Mouse (Mus musculus) limb, embryonic 13.5 days (tissue): ENCODE results near the gene Bmpr1b. TPM values are rescaled to one million over a fixed set of nuclear protein-coding genes. Genes with fewer than 3 reads are reported as not detected.
A peak's percentile ranks its signal among the peaks of the same experiment; 100 is the strongest.

Experiments used
- ATAC-seq: fragments of 200-750 bp; cut with Nextera tagmentation; 2 replicates; pipeline ENCODE4 v1.8.0; 2017; ENCODE audit warnings: low read depth, moderate number of reproducible peaks, moderate TSS enrichment; ENCODE audit not compliant: low FRiP score
- H3K27ac ChIP-seq: fragments of 300-500 bp; sonication (generic); 2 replicates; pipeline ENCODE4 v1.5.1; 2015; ENCODE audit warnings: inconsistent platforms, mild to moderate bottlenecking, moderate library complexity
- H3K27me3 ChIP-seq: fragments of 300-500 bp; sonication (generic); 2 replicates; pipeline ENCODE4 v1.6.1; 2015; ENCODE audit warnings: mild to moderate bottlenecking, inconsistent platforms
- H3K36me3 ChIP-seq: fragments of 300-500 bp; sonication (generic); 2 replicates; pipeline ENCODE4 v1.6.1; 2015; ENCODE audit warnings: inconsistent platforms, mild to moderate bottlenecking, moderate library complexity
- H3K4me1 ChIP-seq: fragments of 300-500 bp; sonication (generic); 2 replicates; pipeline ENCODE4 v1.6.1; 2015; ENCODE audit warnings: inconsistent platforms
- H3K4me2 ChIP-seq: fragments of 300-500 bp; sonication (generic); replicated peaks from 2 replicates; pipeline ENCODE4 v1.6.1; 2015; ENCODE audit warnings: inconsistent platforms, mild to moderate bottlenecking, moderate library complexity
- H3K4me3 ChIP-seq: fragments of 300-500 bp; sonication (generic); 2 replicates; pipeline ENCODE4 v1.5.1; 2015; ENCODE audit warnings: moderate library complexity, mild to moderate bottlenecking, inconsistent platforms
- H3K9ac ChIP-seq: fragments of 300-500 bp; sonication (generic); 2 replicates; pipeline ENCODE4 v1.6.1; 2015; ENCODE audit warnings: mild to moderate bottlenecking, inconsistent platforms
- H3K9me3 ChIP-seq: fragments of 300-500 bp; sonication (generic); 2 replicates; pipeline ENCODE4 v1.6.1; 2016; ENCODE audit warnings: inconsistent platforms
- WGBS: fragments of 180-500 bp; shearing (Covaris S2); methylation state at CpG from one replicate; pipeline ENCODE4 v1.1.7; 2015; 5-methylcytosine and 5-hydroxymethylcytosine counted together
- polyA plus RNA-seq: library from polyadenylated mRNA; unstranded; fragments of >200 nt; fragmentation: Nextera tagmentation; extraction: Ambion mirVana; gene quantifications from 2 replicates; pipeline ENCODE4 v1.2.1, GENCODE M21; 2015

Gene Bmpr1b
- polyA plus RNA-seq, 1 experiment from 2014 or later: 15.6 TPM

DNA sequence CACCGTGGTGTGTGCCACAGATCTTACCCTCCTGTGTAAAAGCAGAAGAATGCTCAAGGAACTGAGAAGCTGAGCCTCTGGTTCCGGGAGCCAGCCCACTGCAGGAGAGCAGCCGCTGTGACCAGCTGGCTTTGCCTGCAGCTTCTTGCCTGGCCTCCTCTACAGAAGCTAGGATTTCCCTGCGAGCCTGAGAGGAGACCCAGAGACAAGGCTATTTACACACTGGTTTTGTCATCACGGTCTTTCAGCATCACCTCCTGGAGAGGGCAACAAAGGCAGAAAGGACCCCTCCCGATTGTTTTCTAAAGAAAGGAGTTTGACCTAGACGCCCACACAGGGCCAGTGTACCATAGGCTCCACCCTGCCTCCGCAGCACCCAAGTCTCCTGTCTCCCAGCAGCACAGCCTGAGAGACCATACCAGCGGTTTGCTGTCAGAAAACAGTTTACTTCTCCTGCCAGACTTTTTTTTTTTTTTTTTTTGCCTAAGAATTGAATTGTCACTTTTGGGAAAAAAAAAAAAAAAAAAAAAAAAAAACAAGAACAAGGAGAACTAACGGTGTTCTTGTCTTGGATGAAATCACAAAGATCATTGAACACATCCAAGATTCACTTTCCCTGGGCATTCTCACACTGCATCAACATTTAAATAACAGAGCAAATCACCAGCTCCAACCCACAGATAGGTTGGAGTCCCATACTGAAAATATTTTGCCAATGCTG is 237.7 kb downstream of the Bmpr1b start:
- Histone ChIP-seq H3K4me3 (peak overlapping the region; percentile 20), H3K36me3 (no peaks in the 10 kb centered on the region), H3K27me3 (peaks cover 24% of the 10 kb centered on the region), H3K4me2 (peak overlapping the region; percentile 51), H3K9ac (no peak overlapping the region; the same call in 1 of the 2 replicates), H3K4me1 (peaks cover 27% of the 10 kb centered on the region), H3K9me3 (no peaks in the 10 kb centered on the region), H3K27ac (no peak overlapping the region)
- WGBS: 9% methylated on average over 10 of the region's 10 CpGs
- peak; percentile 42 for ATAC-seq

DNA sequence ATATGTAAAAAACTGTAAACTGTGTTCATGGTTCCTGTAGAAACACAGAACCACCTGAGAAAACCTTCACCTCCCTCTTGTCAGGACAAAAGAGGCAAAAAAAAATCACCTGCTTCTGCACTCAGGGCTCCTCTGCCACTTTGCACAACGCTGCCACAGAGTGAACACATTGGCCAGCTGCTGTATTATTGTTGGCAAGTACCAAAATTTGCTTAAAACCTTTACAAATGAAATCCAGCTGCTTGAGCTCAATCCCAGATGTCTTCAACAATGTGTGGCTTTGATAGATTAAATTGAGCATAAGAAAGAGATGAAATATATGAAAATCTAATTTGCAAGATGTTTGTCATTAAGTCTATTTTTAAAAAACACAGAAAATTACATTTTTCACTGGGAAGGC is 245.8 kb downstream of the Bmpr1b start:
- H3K36me3 ChIP-seq: no peaks in the 10 kb centered on the region

DNA sequence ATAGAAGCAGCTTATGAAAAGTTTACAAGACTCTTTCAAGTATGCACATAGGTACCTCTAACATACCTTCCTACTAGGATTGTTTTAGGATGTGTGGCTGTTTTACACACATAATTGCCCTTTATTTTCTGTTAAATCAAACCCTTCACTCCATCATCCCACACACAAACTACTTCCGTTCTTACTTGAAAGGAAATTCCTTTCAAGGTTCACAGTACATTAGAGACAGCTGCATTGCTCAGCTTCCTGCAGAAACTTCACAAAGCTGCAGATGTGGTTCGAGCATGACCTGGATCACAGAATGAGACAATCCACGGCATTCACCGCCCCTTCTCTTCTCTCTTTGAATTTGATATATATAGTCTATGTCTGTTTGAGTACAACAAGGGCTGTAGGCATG is 248.1 kb downstream of the Bmpr1b start:
- no peak overlapping the region for H3K27ac ChIP-seq
- H3K9ac ChIP-seq: no peak overlapping the region
- ATAC-seq: peak; percentile 24; the same call in 1 of the 2 replicates
- 13% methylated on average over 4 of the region's 4 CpGs for WGBS
- H3K4me2 ChIP-seq: no peak overlapping the region
- H3K27me3 ChIP-seq: peaks cover 10% of the 10 kb centered on the region; the same call in 1 of the 2 replicates
- H3K4me1 ChIP-seq: peaks cover 27% of the 10 kb centered on the region
- H3K4me3 ChIP-seq: no peak overlapping the region
- H3K9me3 ChIP-seq: no peaks in the 10 kb centered on the region
- H3K36me3 ChIP-seq: no peaks in the 10 kb centered on the region

More for the DNA sequence above, 245.8 kb downstream of the Bmpr1b start:
- Histone ChIP-seq H3K4me1 (peaks cover 37% of the 10 kb centered on the region), H3K9ac (no peak overlapping the region), H3K27ac (no peak overlapping the region), H3K4me2 (no peak overlapping the region), H3K27me3 (peaks cover 7% of the 10 kb centered on the region; the same call in 1 of the 2 replicates), H3K4me3 (no peak overlapping the region), H3K9me3 (no peaks in the 10 kb centered on the region)
- 10% methylated on average over 1 of the region's 1 CpGs for WGBS
- 0 out of 2 replicates have a peak, but pooled peaks have one; percentile 25 for ATAC-seq

DNA sequence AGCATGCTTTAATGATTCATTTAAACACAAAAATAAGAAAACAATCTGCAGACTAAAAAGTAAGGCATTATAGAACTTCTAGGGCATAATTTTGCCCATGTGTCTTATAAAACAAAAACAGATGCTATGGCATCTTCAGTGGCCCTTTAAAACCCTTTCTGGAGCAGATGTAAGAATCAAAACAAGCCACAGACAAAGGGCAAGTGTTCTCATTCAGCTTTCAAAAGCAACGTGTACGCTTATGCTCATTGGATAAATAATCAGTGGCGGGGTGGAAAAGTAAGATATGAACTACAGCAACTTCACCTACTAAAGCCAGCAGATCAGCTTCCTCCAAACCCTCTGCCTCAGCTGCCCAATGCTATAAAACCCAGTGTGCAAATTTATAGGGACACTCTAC is 249.6 kb downstream of the Bmpr1b start:
- H3K36me3 ChIP-seq: no peaks in the 10 kb centered on the region
- H3K27me3 ChIP-seq: 0 out of 2 replicates have a peak, but pooled peaks cover 10% of the 10 kb centered on the region
- H3K9me3 ChIP-seq: no peaks in the 10 kb centered on the region
- H3K4me2 ChIP-seq: no peak overlapping the region
- H3K27ac ChIP-seq: no peak overlapping the region
- H3K9ac ChIP-seq: no peak overlapping the region
- peaks cover 30% of the 10 kb centered on the region for H3K4me1 ChIP-seq
- H3K4me3 ChIP-seq: no peak overlapping the region
- 31% methylated on average over 3 of the region's 3 CpGs for WGBS
- peak; percentile 35; the same call in 1 of the 2 replicates for ATAC-seq

DNA sequence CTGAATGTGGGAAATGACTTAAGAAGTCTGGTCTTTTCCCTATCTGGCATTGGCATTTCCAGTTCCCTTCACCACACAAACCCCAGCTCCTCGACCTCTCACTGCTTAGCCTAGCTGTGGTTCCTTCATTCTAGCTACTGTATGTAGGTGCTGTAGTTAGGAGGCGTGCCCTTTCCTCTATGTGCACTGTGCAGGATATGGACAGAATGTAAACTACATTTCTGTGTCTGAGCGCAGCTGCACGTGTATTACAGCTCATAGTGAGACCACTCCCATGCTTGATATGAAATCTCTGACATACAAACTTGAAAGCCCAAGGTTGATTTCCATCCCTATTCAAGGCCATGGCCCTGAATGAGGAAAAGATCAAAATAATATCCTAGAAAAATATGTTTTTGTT is 252.1 kb downstream of the Bmpr1b start:
- H3K27ac ChIP-seq: no peak overlapping the region
- H3K4me2 ChIP-seq: no peak overlapping the region
- no peak for ATAC-seq
- no peaks in the 10 kb centered on the region for H3K36me3 ChIP-seq
- H3K4me1 ChIP-seq: peaks cover 23% of the 10 kb centered on the region
- WGBS: 77% methylated on average over 4 of the region's 4 CpGs
- no peaks in the 10 kb centered on the region for H3K9me3 ChIP-seq
- no peak overlapping the region for H3K9ac ChIP-seq
- H3K4me3 ChIP-seq: no peak overlapping the region
- H3K27me3 ChIP-seq: 0 out of 2 replicates have a peak, but pooled peaks cover 11% of the 10 kb centered on the region

DNA sequence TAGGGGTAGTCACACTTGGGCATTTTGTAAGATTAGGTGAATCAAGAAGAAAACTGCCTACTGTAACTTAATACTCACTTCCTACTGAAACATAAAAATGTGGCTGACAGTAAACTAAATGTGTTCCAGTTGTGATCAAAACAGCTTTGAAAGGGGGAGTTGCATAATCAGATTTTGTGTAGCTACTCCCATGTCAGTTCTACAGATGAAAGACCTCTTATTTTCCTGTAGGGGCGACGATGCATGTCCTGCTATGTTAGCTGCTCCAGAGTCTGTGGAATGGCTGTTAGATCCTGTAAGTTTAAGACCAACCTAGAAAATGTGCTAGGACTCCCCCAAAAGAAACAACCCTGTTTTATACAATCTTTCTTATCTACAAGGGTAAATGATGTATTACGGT is 253.2 kb downstream of the Bmpr1b start:
- H3K9me3 ChIP-seq: no peaks in the 10 kb centered on the region
- no peak overlapping the region for H3K27ac ChIP-seq
- ATAC-seq: no peak
- no peak overlapping the region for H3K9ac ChIP-seq
- WGBS: 72% methylated on average over 3 of the region's 3 CpGs
- 0 out of 2 replicates have a peak, but pooled peaks cover 11% of the 10 kb centered on the region for H3K27me3 ChIP-seq
- H3K4me2 ChIP-seq: no peak overlapping the region
- H3K4me1 ChIP-seq: peaks cover 16% of the 10 kb centered on the region
- H3K36me3 ChIP-seq: no peaks in the 10 kb centered on the region
- H3K4me3 ChIP-seq: no peak overlapping the region

DNA sequence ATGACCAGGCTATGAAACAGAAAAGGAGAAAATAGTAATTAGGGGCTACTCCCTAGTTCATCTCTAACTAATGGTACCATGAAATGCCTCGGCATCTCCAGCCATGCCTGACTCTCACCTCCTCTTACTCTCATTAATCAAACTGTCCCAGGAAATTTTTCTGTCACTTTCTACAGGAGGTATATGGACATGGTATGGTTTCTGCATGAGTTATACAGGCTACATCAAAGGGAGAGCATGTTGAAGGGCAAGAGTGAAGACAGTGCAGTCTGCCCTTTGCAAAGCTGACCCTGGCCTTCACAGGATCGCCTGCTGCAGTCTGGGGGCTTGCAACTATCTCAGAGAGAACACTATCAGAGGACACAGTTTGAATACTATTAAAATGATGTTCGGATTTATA is 254.6 kb downstream of the Bmpr1b start:
- H3K4me2 ChIP-seq: no peak overlapping the region
- no peak overlapping the region for H3K27ac ChIP-seq
- WGBS: 80% methylated on average over 3 of the region's 3 CpGs
- H3K4me3 ChIP-seq: no peak overlapping the region
- H3K4me1 ChIP-seq: peaks cover 5% of the 10 kb centered on the region
- H3K36me3 ChIP-seq: no peaks in the 10 kb centered on the region
- H3K9me3 ChIP-seq: no peaks in the 10 kb centered on the region
- ATAC-seq: no peak
- H3K9ac ChIP-seq: no peak overlapping the region
- 0 out of 2 replicates have a peak, but pooled peaks cover 11% of the 10 kb centered on the region for H3K27me3 ChIP-seq

DNA sequence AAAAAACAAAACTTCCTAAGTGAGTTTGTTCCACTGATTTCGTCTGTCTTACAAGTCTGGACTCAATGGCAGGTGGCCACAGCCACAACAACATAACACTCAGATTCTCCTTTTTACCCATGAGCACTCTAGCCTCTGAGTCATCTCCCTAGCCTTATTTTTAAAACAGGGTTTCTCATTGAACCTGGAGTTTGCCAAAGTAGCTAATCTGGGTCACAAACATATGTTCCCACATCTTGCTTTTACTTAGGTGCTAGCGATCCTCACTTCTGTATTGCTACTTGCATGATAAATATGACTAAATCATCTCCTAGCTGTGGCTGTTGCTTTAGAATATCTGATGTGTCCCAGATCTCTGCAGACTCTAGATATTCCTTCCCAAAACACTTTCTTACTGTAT is 260.1 kb downstream of the Bmpr1b start:
- Histone ChIP-seq H3K9me3 (no peaks in the 10 kb centered on the region), H3K27ac (no peak overlapping the region), H3K4me2 (no peak overlapping the region), H3K4me3 (no peak overlapping the region), H3K36me3 (no peaks in the 10 kb centered on the region), H3K4me1 (no peaks in the 10 kb centered on the region), H3K9ac (no peak overlapping the region), H3K27me3 (no peaks in the 10 kb centered on the region)
- WGBS: 94% methylated on average over 2 of the region's 2 CpGs
- no peak for ATAC-seq

DNA sequence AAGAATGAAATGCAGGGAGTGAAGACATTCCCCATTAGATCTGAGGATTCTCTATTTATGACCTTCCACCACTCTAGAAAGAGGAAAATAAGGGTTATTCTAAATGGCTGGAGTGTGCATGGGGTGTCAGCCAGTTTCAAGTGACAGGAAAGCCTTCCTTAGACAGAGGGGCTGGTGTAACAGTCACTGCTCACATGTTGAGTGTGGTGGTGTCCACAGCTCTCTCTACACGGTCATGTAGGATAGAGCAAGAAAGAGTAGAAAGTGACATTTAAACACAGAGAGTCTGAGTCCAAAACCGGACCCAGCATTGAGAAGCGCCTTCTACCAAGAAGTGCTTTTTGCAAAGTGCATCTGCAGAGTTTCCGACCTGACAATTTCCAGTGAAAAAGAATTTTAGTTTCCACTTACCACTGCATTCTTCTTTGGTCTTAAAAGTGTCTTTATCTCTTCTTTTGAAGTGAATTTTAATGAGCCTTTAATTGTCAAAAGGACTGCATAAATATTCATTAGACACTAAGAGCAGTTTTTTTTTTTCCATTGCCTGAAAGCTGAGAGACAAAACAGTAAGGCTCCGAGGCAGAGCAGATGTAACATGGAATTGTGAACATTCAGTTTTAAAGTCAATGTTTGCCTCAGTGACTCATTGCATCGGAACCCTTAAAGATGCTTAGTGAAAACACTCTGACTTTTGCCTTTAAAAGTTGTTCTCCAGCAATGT is 263.2 kb downstream of the Bmpr1b start:
- H3K4me3 ChIP-seq: no peak overlapping the region
- no peaks in the 10 kb centered on the region for H3K27me3 ChIP-seq
- no peak overlapping the region for H3K9ac ChIP-seq
- no peaks in the 10 kb centered on the region for H3K9me3 ChIP-seq
- H3K27ac ChIP-seq: no peak overlapping the region
- no peaks in the 10 kb centered on the region for H3K36me3 ChIP-seq
- no peaks in the 10 kb centered on the region for H3K4me1 ChIP-seq
- H3K4me2 ChIP-seq: no peak overlapping the region
- 84% methylated on average over 6 of the region's 6 CpGs for WGBS
- no peak for ATAC-seq

DNA sequence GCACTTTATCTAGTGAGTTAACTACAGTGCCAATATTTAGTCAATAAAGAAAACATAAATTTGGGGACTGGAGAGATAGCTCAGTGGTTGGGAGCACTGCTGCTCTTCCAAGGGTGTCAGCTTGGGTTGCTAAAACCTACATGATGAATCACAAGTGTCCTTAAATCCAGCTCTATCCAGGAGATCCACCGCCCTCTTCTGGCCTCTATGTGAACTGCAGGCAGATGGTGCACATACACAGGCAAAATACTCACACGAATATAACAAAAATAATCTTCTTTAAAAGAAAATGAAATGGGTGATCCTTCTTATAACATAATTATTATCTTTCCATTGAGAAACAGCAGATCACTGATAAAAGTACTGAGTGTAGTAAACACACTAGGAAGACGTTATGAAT is 268.9 kb downstream of the Bmpr1b start:
- Histone ChIP-seq H3K4me2 (no peak overlapping the region), H3K4me3 (no peak overlapping the region), H3K9me3 (0 out of 2 replicates have a peak, but pooled peaks cover 4% of the 10 kb centered on the region), H3K27me3 (no peaks in the 10 kb centered on the region), H3K9ac (no peak overlapping the region), H3K27ac (no peak overlapping the region), H3K4me1 (peaks cover 26% of the 10 kb centered on the region), H3K36me3 (no peaks in the 10 kb centered on the region)
- no peak for ATAC-seq
- 90% methylated on average over 3 of the region's 3 CpGs for WGBS

DNA sequence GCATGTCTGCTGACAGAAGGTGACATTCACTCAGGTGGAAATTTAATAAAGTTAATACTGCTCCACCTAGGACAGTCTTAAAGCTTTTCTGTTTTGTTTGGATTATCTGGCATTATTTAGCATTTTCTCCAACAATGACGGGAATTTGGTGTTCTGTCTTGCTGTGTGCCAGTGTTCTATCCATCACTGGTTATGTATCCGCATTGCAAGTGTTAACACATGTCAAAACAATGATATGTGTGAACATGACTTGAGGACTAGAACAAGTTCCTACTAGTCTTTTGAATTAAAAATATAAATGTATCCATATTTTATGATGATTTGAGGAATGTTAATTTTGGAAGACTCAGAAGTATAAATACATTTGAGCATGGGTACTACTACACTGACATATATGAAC is 269.7 kb downstream of the Bmpr1b start:
- ATAC-seq: no peak
- Histone ChIP-seq H3K4me1 (peaks cover 31% of the 10 kb centered on the region), H3K9me3 (0 out of 2 replicates have a peak, but pooled peaks cover 4% of the 10 kb centered on the region), H3K4me2 (no peak overlapping the region), H3K27me3 (no peaks in the 10 kb centered on the region), H3K9ac (no peak overlapping the region), H3K36me3 (no peaks in the 10 kb centered on the region), H3K27ac (no peak overlapping the region), H3K4me3 (no peak overlapping the region)
- 83% methylated on average over 2 of the region's 2 CpGs for WGBS

DNA sequence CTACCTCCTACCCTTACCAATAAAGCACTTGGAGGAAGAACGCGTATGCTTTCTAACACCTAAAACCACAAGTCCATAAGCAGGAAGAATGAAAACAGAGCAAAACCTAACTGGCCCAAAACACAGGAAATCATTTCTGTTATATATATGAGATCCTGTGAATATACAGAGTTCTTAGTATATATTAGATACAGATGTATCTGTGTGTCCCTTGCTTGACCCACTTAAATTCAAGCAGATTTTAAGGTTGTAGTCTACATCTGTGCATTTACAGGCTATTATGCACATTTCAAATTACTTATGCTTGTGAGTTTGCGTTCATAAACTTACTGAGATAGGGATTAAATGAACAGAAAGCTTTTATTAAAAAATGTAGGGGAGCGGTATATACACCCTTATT is 271.5 kb downstream of the Bmpr1b start:
- no peaks in the 10 kb centered on the region for H3K36me3 ChIP-seq
- H3K9ac ChIP-seq: no peak overlapping the region
- no peaks in the 10 kb centered on the region for H3K27me3 ChIP-seq
- peaks cover 34% of the 10 kb centered on the region for H3K4me1 ChIP-seq
- 0 out of 2 replicates have a peak, but pooled peaks cover 4% of the 10 kb centered on the region for H3K9me3 ChIP-seq
- 40% methylated on average over 4 of the region's 4 CpGs for WGBS
- peak; percentile 75 for ATAC-seq
- no peak overlapping the region for H3K4me3 ChIP-seq
- H3K27ac ChIP-seq: no peak overlapping the region
- no peak overlapping the region for H3K4me2 ChIP-seq
